Mouse (Mus musculus) spleen, adult 2 months (tissue): Measurements from ENCODE around the gene Plppr1.

ENCODE experiments used
- CTCF ChIP-seq: fragments of 200-500 bp; IDR thresholded peaks from 2 replicates; pipeline ENCODE4 v1.5.1; 2011; ENCODE audit warnings: mild to moderate bottlenecking, inconsistent platforms; ENCODE audit not compliant: insufficient read depth, insufficient read length, insufficient replicate concordance; ENCODE audit errors: extremely low read depth
- POLR2A ChIP-seq: fragments of 200-500 bp; IDR thresholded peaks from 2 replicates; pipeline ENCODE4 v1.6.1; 2011; ENCODE audit warnings: low read depth, low read length, inconsistent platforms

GRCm38 (mm10) chr4:49386873-49387272 is 327.8 kb downstream of the Plppr1 start:
- TF ChIP-seq POLR2A: no peak
- no peak for TF ChIP-seq CTCF
